Mouse (Mus musculus) telencephalon, adult 2 months (tissue): Measurements from ENCODE around the gene Fbxo42.
A peak's percentile ranks its signal among the peaks of the same experiment; 100 is the strongest.

Experiments used
- DNase-seq: peaks from one replicate; pipeline ENCODE4 v3.0.0-alpha.2; 2011; ENCODE audit warnings: low read depth, low spot score

Fbxo42 gene

GRCm38 (mm10) chr4:141175783-141176182 is 28.1 kb downstream of the Fbxo42 start:
- no peak for DNase-seq

- no peak for DNase-seq
Measured at GRCm38 (mm10) chr4:141176328-141176838, 28.7 kb downstream of the Fbxo42 start.

- no peak for DNase-seq
Measured at GRCm38 (mm10) chr4:141178500-141178899, 30.8 kb downstream of the Fbxo42 start.

GRCm38 (mm10) chr4:141180831-141181230 is 33.1 kb downstream of the Fbxo42 start:
- no peak for DNase-seq

GRCm38 (mm10) chr4:141181981-141182380 is 34.3 kb downstream of the Fbxo42 start:
- no peak for DNase-seq

- DNase-seq = no peak
Measured at GRCm38 (mm10) chr4:141183932-141184331, 36.2 kb downstream of the Fbxo42 start.

- DNase-seq = no peak
Measured at GRCm38 (mm10) chr4:141184426-141184825, 36.7 kb downstream of the Fbxo42 start.

- no peak for DNase-seq
Measured at GRCm38 (mm10) chr4:141186923-141187836, 39.5 kb downstream of the Fbxo42 start.

GRCm38 (mm10) chr4:141191294-141191693 is 43.6 kb downstream of the Fbxo42 start:
- DNase-seq = no peak

GRCm38 (mm10) chr4:141194553-141194952 is 46.8 kb downstream of the Fbxo42 start:
- DNase-seq = no peak

- no peak for DNase-seq
Measured at GRCm38 (mm10) chr4:141196981-141197685, 49.4 kb downstream of the Fbxo42 start.

GRCm38 (mm10) chr4:141197686-141198035 is 49.9 kb downstream of the Fbxo42 start:
- DNase-seq = no peak

GRCm38 (mm10) chr4:141200906-141201305 is 53.2 kb downstream of the Fbxo42 start:
- DNase-seq = no peak

- DNase-seq = no peak
Measured at GRCm38 (mm10) chr4:141202192-141202591, 54.5 kb downstream of the Fbxo42 start.

GRCm38 (mm10) chr4:141204580-141205061 is 56.9 kb downstream of the Fbxo42 start:
- no peak for DNase-seq

- DNase-seq = no peak
Measured at GRCm38 (mm10) chr4:141207081-141207480, 59.4 kb downstream of the Fbxo42 start.

GRCm38 (mm10) chr4:141210524-141211219 is 63.0 kb downstream of the Fbxo42 start:
- no peak for DNase-seq

- no peak for DNase-seq
Measured at GRCm38 (mm10) chr4:141211646-141212045, 63.9 kb downstream of the Fbxo42 start.

- DNase-seq = no peak
Measured at GRCm38 (mm10) chr4:141212892-141213291, 65.2 kb downstream of the Fbxo42 start.

GRCm38 (mm10) chr4:141213342-141213741 is 65.6 kb downstream of the Fbxo42 start:
- DNase-seq = no peak

- peak; percentile 88 for DNase-seq
Measured at GRCm38 (mm10) chr4:141213770-141214336, 66.1 kb downstream of the Fbxo42 start, which contains the start of gene Rsg1. TSS of gene Rsg1 (plus strand) at chr4:141213956.
